Mouse (Mus musculus) common myeloid progenitor, adult 5-6 weeks (primary cell): ENCODE results near the gene Ralb. TPM values are rescaled to one million over a fixed set of nuclear protein-coding genes. Genes with fewer than 3 reads are reported as not detected.

Experiments
- ATAC-seq: replicated peaks from 2 replicates; pipeline ENCODE4 v1.8.0; 2016; ENCODE audit warnings: low read depth, mild to moderate bottlenecking, moderate TSS enrichment, inconsistent platforms; ENCODE audit not compliant: poor library complexity, severe bottlenecking
- total RNA-seq: library from RNA; stranded (forward); fragments of 200-1000, 187-1606 nt; gene quantifications from 2 replicates; pipeline ENCODE4 v1.2.3, GENCODE M21; 2017

Ralb gene
- total RNA-seq, 1 experiment from 2014 or later = 8.8 TPM

- ATAC-seq = no peak
Measured at GRCm38 (mm10) chr1:119497346-119498004, 7.1 kb downstream of the Ralb start.

- ATAC-seq = no peak
Measured at GRCm38 (mm10) chr1:119495396-119495775, 9.2 kb downstream of the Ralb start.

GRCm38 (mm10) chr1:119494712-119495395, 9.7 kb downstream of the Ralb start:
- ATAC-seq = no peak

GRCm38 (mm10) chr1:119494024-119494711, 10.4 kb downstream of the Ralb start:
- no peak for ATAC-seq

- ATAC-seq = no peak
Measured at GRCm38 (mm10) chr1:119492505-119492904, 12.1 kb downstream of the Ralb start.

- peak; percentile 70 for ATAC-seq
Measured at GRCm38 (mm10) chr1:119492097-119492496, 12.5 kb downstream of the Ralb start.

- no peak for ATAC-seq
Measured at GRCm38 (mm10) chr1:119490765-119491164, 13.8 kb downstream of the Ralb start.

GRCm38 (mm10) chr1:119487917-119488590, 16.5 kb downstream of the Ralb start:
- ATAC-seq = no peak

DNA sequence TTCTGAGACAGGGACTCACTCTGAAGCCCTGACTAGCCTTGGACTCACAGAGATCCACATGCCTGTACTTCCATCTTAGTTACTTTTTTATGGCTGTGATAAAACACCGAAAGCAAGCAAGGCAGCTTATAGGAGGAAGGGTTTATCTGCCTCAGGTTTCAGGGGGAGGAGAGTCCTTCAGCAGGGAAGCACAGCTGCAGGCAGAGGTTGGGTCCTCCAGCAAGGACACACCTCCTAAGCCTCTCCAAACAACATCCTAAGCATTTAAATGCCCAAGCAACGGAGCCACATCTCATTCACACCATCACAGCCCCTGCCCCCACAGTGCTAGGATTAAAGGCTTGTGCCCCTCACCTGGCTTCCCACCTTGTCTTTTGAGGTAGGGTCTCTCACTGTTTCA, 18.8 kb downstream of the Ralb start:
- no peak for ATAC-seq

DNA sequence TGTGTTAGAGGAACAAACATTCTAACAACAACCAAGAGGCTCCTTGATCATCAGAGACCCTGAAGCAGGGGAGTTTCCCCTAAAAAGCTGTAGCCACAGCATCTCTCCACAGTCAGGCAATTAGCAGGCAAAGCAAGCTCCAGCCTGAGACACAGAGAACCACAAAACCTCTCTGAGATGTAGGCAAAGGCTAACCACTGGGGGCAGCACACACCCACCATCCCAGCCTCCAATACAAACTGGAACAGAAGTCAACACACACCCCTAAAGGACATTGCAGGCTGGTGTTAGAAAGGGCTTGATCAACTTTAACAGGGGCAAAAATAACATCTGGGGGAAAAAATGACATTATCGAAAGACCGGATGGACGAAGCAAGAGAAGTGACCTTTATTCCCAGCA, 20.1 kb downstream of the Ralb start:
- peak; percentile 84 for ATAC-seq

- ATAC-seq = 0 out of 2 replicates have a peak, but pooled peaks have one; percentile 34
Measured at GRCm38 (mm10) chr1:119482891-119483290, 21.7 kb downstream of the Ralb start.

DNA sequence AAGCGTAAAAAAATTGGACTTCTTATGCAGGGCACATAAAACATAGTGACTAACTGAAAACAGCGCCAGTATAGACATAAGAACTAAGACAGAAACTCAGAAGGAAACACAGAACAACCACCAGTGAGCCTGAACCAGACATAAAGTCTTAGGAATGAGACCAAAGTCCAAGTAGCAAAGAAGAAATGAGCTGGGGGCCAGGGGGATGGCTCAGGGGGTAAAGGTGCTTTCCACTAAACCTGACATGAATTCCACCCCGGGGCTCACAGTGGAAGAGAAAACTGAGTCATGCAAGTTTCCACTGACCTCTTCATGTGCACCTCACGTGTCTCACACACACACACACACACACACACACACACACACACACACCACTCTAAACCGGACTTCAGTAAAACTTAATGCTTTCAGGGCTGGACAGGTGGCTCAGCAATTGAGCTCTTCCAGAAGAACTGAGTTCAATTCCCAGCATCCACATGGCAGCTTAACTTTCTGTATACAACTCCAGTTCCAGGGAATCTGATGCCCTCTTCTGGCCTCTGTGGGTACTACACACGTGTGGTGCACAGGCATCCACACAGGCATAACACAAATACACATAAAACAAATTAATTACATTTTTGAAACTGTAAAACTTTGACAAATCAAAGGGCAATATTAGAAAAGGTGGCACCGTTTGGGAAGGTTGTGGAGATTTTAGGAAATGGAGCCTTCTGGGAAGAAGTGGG, 23.2 kb downstream of the Ralb start:
- ATAC-seq = no peak

DNA sequence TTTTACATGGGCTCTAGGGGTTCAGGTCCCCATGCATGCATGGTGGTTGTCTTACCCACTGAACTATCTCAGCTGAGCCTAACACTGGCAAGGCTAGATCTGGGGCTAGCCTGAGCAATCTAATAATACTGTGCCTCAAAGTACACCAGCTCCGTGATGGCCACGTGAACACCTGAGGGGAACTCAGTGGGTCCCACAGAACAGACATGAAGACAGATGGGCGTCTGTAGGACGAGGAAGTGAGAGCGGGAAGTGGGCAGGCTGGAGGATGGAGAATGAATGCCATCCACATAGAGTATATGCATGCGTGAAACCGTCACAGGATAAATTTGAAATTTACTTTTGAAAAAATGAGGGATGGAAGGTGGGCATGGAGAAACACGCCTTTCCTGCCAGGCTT, 23.9 kb downstream of the Ralb start:
- peak; percentile 22; the same call in 1 of the 2 replicates for ATAC-seq

GRCm38 (mm10) chr1:119479641-119480040, 25.0 kb downstream of the Ralb start:
- ATAC-seq = no peak

DNA sequence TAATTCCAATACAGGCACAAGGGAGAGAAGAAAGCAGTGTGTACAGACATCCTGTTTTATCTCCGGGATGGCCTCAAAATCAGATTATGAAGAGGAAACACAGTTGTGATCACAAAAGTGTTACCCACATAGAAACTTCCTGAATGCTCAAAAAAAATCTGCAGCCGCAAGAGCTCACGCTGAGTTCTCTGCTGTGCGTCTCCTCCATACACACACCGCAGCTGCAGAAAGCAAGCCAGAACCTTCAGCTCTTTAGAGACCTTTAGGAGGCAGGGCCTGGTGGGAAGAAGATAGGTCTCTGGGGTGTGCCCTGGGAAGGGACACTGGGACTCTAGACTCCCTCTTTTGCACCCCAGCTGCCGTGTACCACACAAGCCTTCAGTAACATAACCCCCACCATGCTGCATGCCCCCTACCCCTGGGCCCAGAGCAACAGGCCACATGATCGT, 27.7 kb downstream of the Ralb start:
- ATAC-seq = peak; percentile 56

- ATAC-seq = 0 out of 2 replicates have a peak, but pooled peaks have one; percentile 7
Measured at GRCm38 (mm10) chr1:119474671-119475070, 29.9 kb downstream of the Ralb start.

GRCm38 (mm10) chr1:119472648-119473047, 31.9 kb downstream of the Ralb start:
- ATAC-seq = no peak

- ATAC-seq = no peak
Measured at GRCm38 (mm10) chr1:119471793-119472396, 32.7 kb downstream of the Ralb start.

DNA sequence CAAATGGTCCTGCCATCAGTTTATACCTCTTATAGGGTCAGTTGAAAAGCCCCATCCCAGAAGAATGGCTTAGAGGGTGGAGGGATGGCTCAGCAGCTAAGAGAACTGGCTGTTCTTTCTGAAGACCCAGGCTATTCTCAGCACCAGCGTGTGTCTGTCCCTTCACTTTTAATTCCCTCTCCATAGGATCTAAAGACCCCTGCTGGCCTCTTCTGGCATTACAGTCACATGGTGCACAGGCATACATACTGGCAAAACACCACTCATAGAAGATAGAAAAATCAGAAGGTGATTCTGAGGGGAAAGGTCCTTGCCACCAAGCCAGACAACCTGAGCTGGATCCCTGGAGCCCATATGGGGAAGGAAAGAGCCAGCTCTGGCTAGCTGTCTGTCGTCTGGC, 41.2 kb downstream of the Ralb start:
- ATAC-seq = peak; percentile 88
